Mouse (Mus musculus) heart, embryonic 13.5 days (tissue): ENCODE data around the gene G3bp1. TPM values are rescaled to one million over a fixed set of nuclear protein-coding genes. Genes with fewer than 3 reads are reported as not detected.

ENCODE experiments used
- ATAC-seq: fragments of 200-750 bp; cut with Nextera tagmentation; 2 replicates; pipeline ENCODE4 v1.8.0; 2017; ENCODE audit warnings: moderate TSS enrichment; ENCODE audit not compliant: insufficient number of reproducible peaks, low FRiP score, low TSS enrichment; ENCODE audit errors: extremely low read depth
- H3K27ac ChIP-seq: fragments of 300-500 bp; sonication (generic); replicated peaks from 2 replicates; pipeline ENCODE4 v1.5.1; 2015; ENCODE audit warnings: moderate library complexity, mild to moderate bottlenecking, inconsistent platforms
- H3K27me3 ChIP-seq: fragments of 300-500 bp; sonication (generic); replicated peaks from 2 replicates; pipeline ENCODE4 v1.6.1; 2015; ENCODE audit warnings: mild to moderate bottlenecking, inconsistent platforms
- H3K36me3 ChIP-seq: fragments of 300-500 bp; sonication (generic); 2 replicates; pipeline ENCODE4 v1.6.1; 2015; ENCODE audit warnings: mild to moderate bottlenecking, inconsistent platforms
- H3K4me1 ChIP-seq: fragments of 300-500 bp; sonication (generic); 2 replicates; pipeline ENCODE4 v1.6.1; 2015; ENCODE audit warnings: inconsistent platforms
- H3K4me2 ChIP-seq: fragments of 300-500 bp; sonication (generic); 2 replicates; pipeline ENCODE4 v1.6.1; 2015; ENCODE audit warnings: inconsistent platforms, mild to moderate bottlenecking, moderate library complexity
- H3K4me3 ChIP-seq: fragments of 300-500 bp; sonication (generic); 2 replicates; pipeline ENCODE4 v1.5.1; 2015; ENCODE audit warnings: moderate library complexity, mild to moderate bottlenecking, inconsistent platforms
- H3K9ac ChIP-seq: fragments of 300-500 bp; sonication (generic); 2 replicates; pipeline ENCODE4 v1.6.1; 2015; ENCODE audit warnings: inconsistent platforms, mild to moderate bottlenecking, moderate library complexity
- H3K9me3 ChIP-seq: fragments of 300-500 bp; sonication (generic); 2 replicates; pipeline ENCODE4 v1.6.1; 2016; ENCODE audit warnings: inconsistent platforms
- WGBS: fragments of 180-500 bp; shearing (Covaris S2); methylation state at CpG from one replicate; pipeline ENCODE4 v1.1.7; 2015; ENCODE audit warnings: mixed read lengths; 5-methylcytosine and 5-hydroxymethylcytosine counted together
- polyA plus RNA-seq: library from polyadenylated mRNA; unstranded; fragments of >200 nt; fragmentation: Nextera tagmentation; extraction: Ambion mirVana; gene quantifications from 2 replicates; pipeline ENCODE4 v1.2.1, GENCODE M21; 2015

Gene G3bp1
- polyA plus RNA-seq, 1 experiment from 2014 or later, result 111 TPM

GRCm38 (mm10) chr11:55502886-55503285 lies 33.4 kb downstream of the G3bp1 start:
- Histone ChIP-seq H3K4me1 (no peaks in the 10 kb centered on the region), H3K27ac (no peak overlapping the region), H3K27me3 (no peaks in the 10 kb centered on the region), H3K9me3 (no peaks in the 10 kb centered on the region), H3K4me2 (no peak overlapping the region), H3K4me3 (no peak overlapping the region), H3K9ac (no peak overlapping the region), H3K36me3 (peaks cover 56% of the 10 kb centered on the region)
- no peak for ATAC-seq
- 76% methylated on average over 5 of the region's 5 CpGs for WGBS

GRCm38 (mm10) chr11:55505485-55505884 lies 36.0 kb downstream of the G3bp1 start:
- Histone ChIP-seq H3K27ac (no peak overlapping the region), H3K36me3 (peaks cover 30% of the 10 kb centered on the region), H3K9me3 (no peaks in the 10 kb centered on the region), H3K4me2 (no peak overlapping the region), H3K4me3 (no peak overlapping the region), H3K9ac (no peak overlapping the region), H3K27me3 (no peaks in the 10 kb centered on the region), H3K4me1 (no peaks in the 10 kb centered on the region)
- no peak for ATAC-seq
- 89% methylated on average over 3 of the region's 3 CpGs for WGBS

GRCm38 (mm10) chr11:55511374-55511773 lies 41.9 kb downstream of the G3bp1 start:
- Histone ChIP-seq H3K9me3 (no peaks in the 10 kb centered on the region), H3K4me3 (no peak overlapping the region), H3K4me1 (no peaks in the 10 kb centered on the region), H3K27ac (no peak overlapping the region), H3K4me2 (no peak overlapping the region), H3K36me3 (no peaks in the 10 kb centered on the region), H3K27me3 (no peaks in the 10 kb centered on the region), H3K9ac (no peak overlapping the region)
- no peak for ATAC-seq
- 58% methylated on average over 5 of the region's 5 CpGs for WGBS

GRCm38 (mm10) chr11:55517666-55518065 lies 48.2 kb downstream of the G3bp1 start:
- no peaks in the 10 kb centered on the region for H3K36me3 ChIP-seq
- no peak overlapping the region for H3K27ac ChIP-seq
- ATAC-seq, result no peak
- no peak overlapping the region for H3K9ac ChIP-seq
- no peaks in the 10 kb centered on the region for H3K27me3 ChIP-seq
- H3K4me1 ChIP-seq, result no peaks in the 10 kb centered on the region
- 59% methylated on average over 5 of the region's 5 CpGs for WGBS
- H3K4me3 ChIP-seq, result no peak overlapping the region
- no peak overlapping the region for H3K4me2 ChIP-seq
- no peaks in the 10 kb centered on the region for H3K9me3 ChIP-seq

GRCm38 (mm10) chr11:55518806-55519674 lies 49.6 kb downstream of the G3bp1 start:
- no peak overlapping the region for H3K4me3 ChIP-seq
- H3K27me3 ChIP-seq, result no peaks in the 10 kb centered on the region
- WGBS, result 3% methylated on average over 9 of the region's 9 CpGs
- no peak overlapping the region for H3K27ac ChIP-seq
- H3K9me3 ChIP-seq, result no peaks in the 10 kb centered on the region
- no peak for ATAC-seq
- no peaks in the 10 kb centered on the region for H3K36me3 ChIP-seq
- no peaks in the 10 kb centered on the region for H3K4me1 ChIP-seq
- no peak overlapping the region for H3K4me2 ChIP-seq
- H3K9ac ChIP-seq, result no peak overlapping the region

GRCm38 (mm10) chr11:55530741-55531140 lies 61.3 kb downstream of the G3bp1 start:
- 70% methylated on average over 7 of the region's 7 CpGs for WGBS
- no peak overlapping the region for H3K27ac ChIP-seq
- 0 out of 2 replicates have a peak, but pooled peaks cover 2% of the 10 kb centered on the region for H3K27me3 ChIP-seq
- no peak for ATAC-seq
- no peak overlapping the region for H3K4me2 ChIP-seq
- no peaks in the 10 kb centered on the region for H3K36me3 ChIP-seq
- H3K9ac ChIP-seq, result no peak overlapping the region
- H3K4me1 ChIP-seq, result peaks cover 8% of the 10 kb centered on the region; the same call in 1 of the 2 replicates
- no peak overlapping the region for H3K4me3 ChIP-seq
- no peaks in the 10 kb centered on the region for H3K9me3 ChIP-seq

- WGBS, result 45% methylated on average over 5 of the region's 5 CpGs
- no peaks in the 10 kb centered on the region for H3K9me3 ChIP-seq
Observed at GRCm38 (mm10) chr11:55533378-55533777, 63.9 kb downstream of the G3bp1 start.

GRCm38 (mm10) chr11:55534766-55535165 lies 65.3 kb downstream of the G3bp1 start:
- no peak overlapping the region for H3K4me2 ChIP-seq
- H3K9me3 ChIP-seq, result no peaks in the 10 kb centered on the region
- H3K9ac ChIP-seq, result no peak overlapping the region
- no peak for ATAC-seq
- H3K4me3 ChIP-seq, result no peak overlapping the region
- H3K4me1 ChIP-seq, result peaks cover 8% of the 10 kb centered on the region; the same call in 1 of the 2 replicates
- H3K27me3 ChIP-seq, result 0 out of 2 replicates have a peak, but pooled peaks cover 2% of the 10 kb centered on the region
- 14% methylated on average over 2 of the region's 2 CpGs for WGBS
- H3K36me3 ChIP-seq, result no peaks in the 10 kb centered on the region
- no peak overlapping the region for H3K27ac ChIP-seq

More at GRCm38 (mm10) chr11:55533378-55533777, 63.9 kb downstream of the G3bp1 start:
- H3K9ac ChIP-seq, result no peak overlapping the region
- H3K27me3 ChIP-seq, result 0 out of 2 replicates have a peak, but pooled peaks cover 2% of the 10 kb centered on the region
- no peak overlapping the region for H3K4me2 ChIP-seq
- H3K27ac ChIP-seq, result no peak overlapping the region
- ATAC-seq, result no peak
- no peak overlapping the region for H3K4me3 ChIP-seq
- peaks cover 8% of the 10 kb centered on the region; the same call in 1 of the 2 replicates for H3K4me1 ChIP-seq
- H3K36me3 ChIP-seq, result no peaks in the 10 kb centered on the region

GRCm38 (mm10) chr11:55542128-55542527 lies 72.6 kb downstream of the G3bp1 start:
- ATAC-seq, result no peak
- Histone ChIP-seq H3K4me1 (peaks cover 10% of the 10 kb centered on the region; the same call in 1 of the 2 replicates), H3K27ac (no peak overlapping the region), H3K9me3 (no peaks in the 10 kb centered on the region), H3K36me3 (no peaks in the 10 kb centered on the region), H3K27me3 (no peaks in the 10 kb centered on the region), H3K4me3 (no peak overlapping the region), H3K9ac (no peak overlapping the region), H3K4me2 (no peak overlapping the region)
- WGBS, result 21% methylated on average over 7 of the region's 7 CpGs

- Histone ChIP-seq H3K4me2 (no peak overlapping the region), H3K27me3 (no peaks in the 10 kb centered on the region), H3K4me1 (peaks cover 10% of the 10 kb centered on the region; the same call in 1 of the 2 replicates), H3K9ac (no peak overlapping the region), H3K36me3 (no peaks in the 10 kb centered on the region), H3K9me3 (no peaks in the 10 kb centered on the region), H3K4me3 (no peak overlapping the region), H3K27ac (no peak overlapping the region)
- 63% methylated on average over 4 of the region's 4 CpGs for WGBS
- ATAC-seq, result no peak
Observed at GRCm38 (mm10) chr11:55542671-55543070, 73.2 kb downstream of the G3bp1 start.

- Histone ChIP-seq H3K9me3 (no peaks in the 10 kb centered on the region), H3K4me2 (no peak overlapping the region), H3K27ac (no peak overlapping the region), H3K4me3 (no peak overlapping the region), H3K9ac (no peak overlapping the region), H3K27me3 (no peaks in the 10 kb centered on the region), H3K36me3 (no peaks in the 10 kb centered on the region), H3K4me1 (peaks cover 10% of the 10 kb centered on the region; the same call in 1 of the 2 replicates)
- ATAC-seq, result no peak
- 63% methylated on average over 1 of the region's 1 CpGs for WGBS
Observed at GRCm38 (mm10) chr11:55545690-55546089, 76.2 kb downstream of the G3bp1 start.
